Mouse (Mus musculus): ENCODE measurements at regions not wholly inside any gene's neighbourhood (a gene's known extent, or its start where the extent isn't known, plus 50 kb on each side); places are given as distances from the start of the nearest gene placed in this dataset.

- TF ChIP-seq CTCF (conservative IDR thresholded peaks at IDR 0.05; ENCODE audit: low read length) (peak; percentile 37; the same call in 1 of the 2 replicates), NANOG (IDR thresholded peaks at IDR 0.05; ENCODE audit: borderline replicate concordance, low read length) (no peak), POU5F1 (IDR thresholded peaks at IDR 0.05; ENCODE audit: borderline replicate concordance, low read length) (no peak)
These were observed 140.8 kb downstream of the Unc5cl start for GRCm38 (mm10) chr17:48595418-48595963.
